Mouse (Mus musculus): ENCODE measurements around the gene Akt3. TPM values are rescaled to one million over a fixed set of nuclear protein-coding genes. Genes with fewer than 3 reads are reported as not detected.

Gene Akt3
- total RNA-seq, 1 experiment, result 8.4 TPM

- no peak for DNase-seq (ENCODE audit: low read depth, low spot score)
- no peak overlapping the region for H3K9ac ChIP-seq (ENCODE audit: insufficient read depth, low read depth, low read length, poor library complexity, severe bottlenecking)
- no peaks in the 10 kb centered on the region for H3K36me3 ChIP-seq (ENCODE audit: control insufficient read depth, insufficient read depth, low read length, poor library complexity, severe bottlenecking)
- no peaks in the 10 kb centered on the region for H3K4me1 ChIP-seq (ENCODE audit: control insufficient read depth in 2 of 2, insufficient read depth in 2 of 2, low read length in 2 of 2, poor library complexity in 1 of 2)
- in situ Hi-C loops (cut with MboI; ENCODE audit: low sequenced_read_pairs in 2 of 2, unreplicated experiment in 2 of 2), result no loop called here
- no peak overlapping the region for H3K27ac ChIP-seq (ENCODE audit: insufficient read depth, low read depth, low read length, poor library complexity, severe bottlenecking)
- TF ChIP-seq ZNF384 (IDR thresholded peaks at IDR 0.05; ENCODE audit: low read depth, low read length), result no peak
- TF ChIP-seq CHD2 (IDR thresholded peaks at IDR 0.05; ENCODE audit: low read depth, low read length), result no peak
- no peak overlapping the region for H3K4me3 ChIP-seq (ENCODE audit: insufficient read depth in 1 of 2, low read depth in 1 of 2, low read length in 2 of 2, poor library complexity in 1 of 2, severe bottlenecking in 1 of 2)
- H3K9me3 ChIP-seq (ENCODE audit: control insufficient read depth, insufficient read depth, low read depth, low read length), result no peaks in the 10 kb centered on the region
These were observed 243.7 kb downstream of the Akt3 start for GRCm38 (mm10) chr1:177014346-177014745.

- H3K36me3 ChIP-seq (ENCODE audit: control insufficient read depth, insufficient read depth, low read length, poor library complexity, severe bottlenecking), result no peaks in the 10 kb centered on the region
- H3K27ac ChIP-seq (ENCODE audit: insufficient read depth, low read depth, low read length, poor library complexity, severe bottlenecking), result no peak overlapping the region
- H3K9me3 ChIP-seq (ENCODE audit: control insufficient read depth, insufficient read depth, low read depth, low read length), result no peaks in the 10 kb centered on the region
- TF ChIP-seq ZNF384 (IDR thresholded peaks at IDR 0.05; ENCODE audit: low read depth, low read length) (no peak), ZC3H11A (IDR thresholded peaks at IDR 0.05; ENCODE audit: borderline replicate concordance, low read depth, low read length) (no peak), MAFK (IDR thresholded peaks at IDR 0.05; ENCODE audit: insufficient read depth, low read depth, low read length) (no peak), HCFC1 (IDR thresholded peaks at IDR 0.05; ENCODE audit: borderline replicate concordance, insufficient read depth, low read length) (no peak), CHD2 (IDR thresholded peaks at IDR 0.05; ENCODE audit: low read depth, low read length) (no peak)
- in situ Hi-C loops (cut with MboI; ENCODE audit: low sequenced_read_pairs in 2 of 2, unreplicated experiment in 2 of 2), result no loop called here
- H3K4me1 ChIP-seq (ENCODE audit: control insufficient read depth in 2 of 2, insufficient read depth in 2 of 2, low read length in 2 of 2, poor library complexity in 1 of 2), result 0 out of 4 replicates have a peak, but pooled peaks cover 0 to 2% of the 10 kb centered on the region in 2 experiments
- H3K4me3 ChIP-seq (ENCODE audit: insufficient read depth in 1 of 2, low read depth in 1 of 2, low read length in 2 of 2, poor library complexity in 1 of 2, severe bottlenecking in 1 of 2), result no peak overlapping the region
- H3K9ac ChIP-seq (ENCODE audit: insufficient read depth, low read depth, low read length, poor library complexity, severe bottlenecking), result no peak overlapping the region
- no peak for DNase-seq (ENCODE audit: low read depth, low spot score)
These were observed 244.2 kb downstream of the Akt3 start for GRCm38 (mm10) chr1:177013776-177014175.

- no peak overlapping the region for H3K4me3 ChIP-seq (ENCODE audit: insufficient read depth in 1 of 2, low read depth in 1 of 2, low read length in 2 of 2, poor library complexity in 1 of 2, severe bottlenecking in 1 of 2)
- in situ Hi-C loops (cut with MboI; ENCODE audit: low sequenced_read_pairs in 2 of 2, unreplicated experiment in 2 of 2), result no loop called here
- H3K9ac ChIP-seq (ENCODE audit: insufficient read depth, low read depth, low read length, poor library complexity, severe bottlenecking), result no peak overlapping the region
- H3K27ac ChIP-seq (ENCODE audit: insufficient read depth, low read depth, low read length, poor library complexity, severe bottlenecking), result no peak overlapping the region
- no peaks in the 10 kb centered on the region for H3K9me3 ChIP-seq (ENCODE audit: control insufficient read depth, insufficient read depth, low read depth, low read length)
- H3K36me3 ChIP-seq (ENCODE audit: control insufficient read depth, insufficient read depth, low read length, poor library complexity, severe bottlenecking), result no peaks in the 10 kb centered on the region
- no peak for DNase-seq (ENCODE audit: low read depth, low spot score)
- H3K4me1 ChIP-seq (ENCODE audit: control insufficient read depth in 2 of 2, insufficient read depth in 2 of 2, low read length in 2 of 2, poor library complexity in 1 of 2), result peaks cover 0 to 4% of the 10 kb centered on the region in 2 experiments; a peak in 1 of 4 replicates
- TF ChIP-seq ZNF384 (IDR thresholded peaks at IDR 0.05; ENCODE audit: low read depth, low read length), result no peak
- TF ChIP-seq ZC3H11A (IDR thresholded peaks at IDR 0.05; ENCODE audit: borderline replicate concordance, low read depth, low read length), result no peak
- no peak for TF ChIP-seq MAFK (IDR thresholded peaks at IDR 0.05; ENCODE audit: insufficient read depth, low read depth, low read length)
These were observed 244.7 kb downstream of the Akt3 start for GRCm38 (mm10) chr1:177013313-177013712.

- Histone ChIP-seq H3K9ac (ENCODE audit: insufficient read depth, low read depth, low read length, poor library complexity, severe bottlenecking) (no peak overlapping the region), H3K9me3 (ENCODE audit: control insufficient read depth, insufficient read depth, low read depth, low read length) (no peaks in the 10 kb centered on the region), H3K36me3 (ENCODE audit: control insufficient read depth, insufficient read depth, low read length, poor library complexity, severe bottlenecking) (no peaks in the 10 kb centered on the region), H3K4me3 (ENCODE audit: insufficient read depth in 1 of 2, low read depth in 1 of 2, low read length in 2 of 2, poor library complexity in 1 of 2, severe bottlenecking in 1 of 2) (no peak overlapping the region), H3K27ac (ENCODE audit: insufficient read depth, low read depth, low read length, poor library complexity, severe bottlenecking) (no peak overlapping the region), H3K4me1 (ENCODE audit: control insufficient read depth in 2 of 2, insufficient read depth in 2 of 2, low read length in 2 of 2, poor library complexity in 1 of 2) (peaks cover 0 to 4% of the 10 kb centered on the region in 2 experiments; a peak in 1 of 4 replicates)
- TF ChIP-seq ZNF384 (IDR thresholded peaks at IDR 0.05; ENCODE audit: low read depth, low read length), result no peak
- TF ChIP-seq MAFK (IDR thresholded peaks at IDR 0.05; ENCODE audit: insufficient read depth, low read depth, low read length), result no peak
- TF ChIP-seq HCFC1 (IDR thresholded peaks at IDR 0.05; ENCODE audit: borderline replicate concordance, insufficient read depth, low read length), result no peak
- no peak for TF ChIP-seq ZC3H11A (IDR thresholded peaks at IDR 0.05; ENCODE audit: borderline replicate concordance, low read depth, low read length)
- no peak for TF ChIP-seq CHD2 (IDR thresholded peaks at IDR 0.05; ENCODE audit: low read depth, low read length)
- no peak for DNase-seq (ENCODE audit: low read depth, low spot score)
- in situ Hi-C loops (cut with MboI; ENCODE audit: low sequenced_read_pairs in 2 of 2, unreplicated experiment in 2 of 2), result no loop called here
These were observed 245.2 kb downstream of the Akt3 start for GRCm38 (mm10) chr1:177012774-177013173.

GRCm38 (mm10) chr1:177011688-177012087, 246.3 kb downstream of the Akt3 start:
- DNase-seq (ENCODE audit: low read depth, low spot score), result no peak
- Histone ChIP-seq H3K36me3 (ENCODE audit: control insufficient read depth, insufficient read depth, low read length, poor library complexity, severe bottlenecking) (no peaks in the 10 kb centered on the region), H3K27ac (ENCODE audit: insufficient read depth, low read depth, low read length, poor library complexity, severe bottlenecking) (no peak overlapping the region), H3K9ac (ENCODE audit: insufficient read depth, low read depth, low read length, poor library complexity, severe bottlenecking) (no peak overlapping the region), H3K4me1 (ENCODE audit: control insufficient read depth in 2 of 2, insufficient read depth in 2 of 2, low read length in 2 of 2, poor library complexity in 1 of 2) (peaks cover 0 to 4% of the 10 kb centered on the region in 2 experiments; a peak in 1 of 4 replicates), H3K9me3 (ENCODE audit: control insufficient read depth, insufficient read depth, low read depth, low read length) (no peaks in the 10 kb centered on the region), H3K4me3 (ENCODE audit: insufficient read depth in 1 of 2, low read depth in 1 of 2, low read length in 2 of 2, poor library complexity in 1 of 2, severe bottlenecking in 1 of 2) (no peak overlapping the region)
- no peak for TF ChIP-seq ZC3H11A (IDR thresholded peaks at IDR 0.05; ENCODE audit: borderline replicate concordance, low read depth, low read length)
- TF ChIP-seq HCFC1 (IDR thresholded peaks at IDR 0.05; ENCODE audit: borderline replicate concordance, insufficient read depth, low read length), result no peak
- TF ChIP-seq MAFK (IDR thresholded peaks at IDR 0.05; ENCODE audit: insufficient read depth, low read depth, low read length), result no peak
- TF ChIP-seq ZNF384 (IDR thresholded peaks at IDR 0.05; ENCODE audit: low read depth, low read length), result no peak
- no peak for TF ChIP-seq CHD2 (IDR thresholded peaks at IDR 0.05; ENCODE audit: low read depth, low read length)
- in situ Hi-C loops (cut with MboI; ENCODE audit: low sequenced_read_pairs in 2 of 2, unreplicated experiment in 2 of 2), result no loop called here
